Mouse (Mus musculus) adrenal gland, adult 18-20 months (tissue): ENCODE measurements around the gene Avl9. TPM values are rescaled to one million over a fixed set of nuclear protein-coding genes. Genes with fewer than 3 reads are reported as not detected.

ENCODE experiments used
- DNase-seq, 2 experiments: peaks; one replicate each; pipeline ENCODE4 v3.0.0; 2021 to 2022; ENCODE audit warnings: low spot score in 2 of 2
- total RNA-seq, 2 experiments: library from RNA; stranded (reverse); gene quantifications; 1 replicate in 1 of 2; 2 replicates in 1 of 2; pipeline ENCODE4 v1.2.3; 2021

The Avl9 gene
- total RNA-seq, 2 experiments from 2014 or later: 19.4 to 28.7 TPM

DNA sequence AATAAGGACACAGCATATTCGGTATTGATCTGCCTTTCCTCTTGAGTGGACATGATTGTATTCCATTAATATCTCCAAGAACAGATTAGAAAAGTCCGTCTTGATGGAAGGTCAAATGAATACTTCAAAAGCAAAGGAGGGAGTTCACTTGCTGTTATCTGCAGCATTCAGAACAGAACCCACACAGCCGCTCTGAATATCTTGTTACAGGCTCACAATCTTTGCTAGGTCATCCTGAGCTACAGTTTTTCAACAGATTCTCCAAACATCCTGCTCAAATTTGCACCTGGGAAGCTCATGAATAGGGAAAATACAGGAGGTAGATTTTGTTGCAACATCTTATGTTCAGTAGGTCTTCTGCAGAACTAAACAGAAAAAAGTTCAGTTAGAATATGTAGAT is 74.6 kb downstream of the Avl9 start:
- DNase-seq: no peak

DNA sequence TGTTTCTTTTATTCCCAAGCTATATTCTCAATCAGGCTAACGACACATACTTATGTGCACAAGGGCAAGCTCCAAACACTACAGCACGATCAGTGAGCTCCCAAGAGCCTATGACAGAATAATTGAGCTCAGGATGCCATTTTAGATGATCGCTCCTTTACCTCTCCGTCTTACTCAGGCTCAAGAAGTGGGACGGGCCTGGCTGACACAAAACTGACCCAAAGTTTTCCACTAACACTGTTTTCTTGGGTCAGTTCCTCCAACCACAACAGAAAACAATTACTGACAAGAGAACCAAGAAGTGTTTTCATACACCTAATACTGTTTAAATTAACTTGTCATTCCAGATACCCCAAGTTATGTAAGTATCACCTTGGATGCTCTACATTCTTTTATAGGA is 80.1 kb downstream of the Avl9 start:
- DNase-seq: no peak

- DNase-seq: no peak
Observed at GRCm38 (mm10) chr6:56796232-56796631, 81.5 kb downstream of the Avl9 start.

- peak; percentile 26 to 39 for DNase-seq
Observed at GRCm38 (mm10) chr6:56796668-56797141, 82.0 kb downstream of the Avl9 start.

DNA sequence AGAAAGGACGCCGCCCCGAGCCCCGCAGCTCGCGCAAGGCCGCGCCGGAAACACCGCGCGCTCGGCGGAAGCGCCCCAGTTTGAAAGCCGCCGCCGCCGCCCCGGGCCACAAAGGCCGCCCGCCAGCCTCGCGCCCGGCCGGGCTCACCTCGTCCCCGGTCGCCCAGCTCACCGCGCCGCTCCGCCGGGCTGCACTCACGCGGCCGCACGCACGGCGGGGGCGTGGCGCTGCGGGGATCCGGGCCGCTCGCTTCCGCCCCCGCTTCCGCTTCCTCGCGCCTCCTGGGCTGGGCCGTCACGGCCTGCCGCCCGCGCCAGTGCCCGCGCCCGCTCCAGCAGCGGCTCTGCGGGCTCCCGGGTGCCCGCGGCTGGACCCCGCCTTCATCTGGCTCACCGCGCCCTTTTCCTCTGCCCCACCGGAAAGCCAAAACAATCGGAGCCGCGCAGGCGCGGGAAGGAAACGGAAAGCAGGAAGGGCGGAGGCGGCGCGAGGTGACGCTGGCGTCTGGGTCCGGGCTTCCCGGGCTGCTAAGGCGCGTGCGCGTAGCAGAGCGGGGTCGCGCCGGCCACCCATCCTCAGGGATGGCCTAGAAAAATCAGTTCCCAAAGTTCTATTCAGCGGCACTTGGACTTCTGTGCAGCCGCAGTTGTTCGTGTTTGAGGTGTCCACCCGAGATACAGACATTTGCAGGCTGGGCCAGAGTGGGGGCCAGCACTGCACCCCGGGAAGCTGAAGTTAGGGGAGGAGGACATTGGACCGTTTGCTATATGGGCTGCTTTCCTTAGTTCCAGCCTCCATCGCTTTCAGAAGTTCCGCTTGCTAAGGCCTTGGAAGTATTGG is 82.8 kb downstream of the Avl9 start, which contains the start of gene Kbtbd2:
TSS of gene Kbtbd2 (minus strand) at position 503 of the 841 bp plus-strand sequence.
- DNase-seq: peak; percentile 91 to 92

DNA sequence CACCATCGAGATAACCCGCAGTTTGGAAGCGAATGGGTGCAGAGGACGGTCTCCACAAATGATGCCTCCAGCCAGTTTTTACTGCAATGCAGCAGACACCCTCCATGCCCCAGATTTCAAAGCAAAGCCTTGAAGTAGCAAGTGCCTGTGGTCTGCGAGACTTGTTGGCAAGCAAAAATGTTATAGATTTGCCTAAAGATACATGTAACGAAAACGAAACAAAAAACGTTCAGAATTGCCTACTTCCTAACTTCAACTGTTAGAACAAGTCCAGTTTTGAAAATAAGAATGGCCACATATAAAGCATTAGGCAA is 83.4 kb downstream of the Avl9 start:
- peak in 1 of 2 experiments; percentile 35 for DNase-seq

GRCm38 (mm10) chr6:56805026-56805425 is 90.3 kb downstream of the Avl9 start:
- DNase-seq: no peak

- DNase-seq: no peak
Observed at GRCm38 (mm10) chr6:56806195-56806594, 91.5 kb downstream of the Avl9 start.

DNA sequence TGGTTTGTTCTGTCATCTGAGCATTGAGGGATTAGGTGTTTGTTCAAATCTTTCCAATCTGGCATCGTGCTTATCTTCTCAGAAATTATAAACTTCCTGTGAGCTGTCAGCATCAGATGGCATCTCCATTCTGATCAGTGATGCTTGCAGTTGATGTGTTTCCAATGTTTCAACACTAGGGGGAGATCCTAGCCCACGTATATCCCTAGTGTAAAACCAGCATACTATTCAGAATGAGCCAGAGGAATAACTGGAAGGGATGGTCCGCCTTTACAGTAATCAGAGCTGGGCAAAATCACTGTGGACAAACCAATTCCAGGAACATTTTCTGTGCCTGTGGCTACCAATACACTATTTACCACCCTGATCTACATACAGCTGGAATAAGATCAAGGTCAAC is 94.0 kb downstream of the Avl9 start:
- DNase-seq: peak in 1 of 2 experiments; percentile 30

Other genes starting within 250 kb of the Avl9 start
- gene Pde1c, start 145.8 kb upstream of the Avl9 start, total RNA-seq: under 1 TPM; 0.19 to 0.23 TPM
- gene Lsm5, start 10.2 kb upstream of the Avl9 start, total RNA-seq: 10 to 100 TPM; 21.2 to 24.0 TPM
- gene Kbtbd2, start 82.9 kb downstream of the Avl9 start, total RNA-seq: 10 to 100 TPM; 29.1 to 33.0 TPM
- gene Fkbp9, start 117.2 kb downstream of the Avl9 start, total RNA-seq: 10 to 100 TPM; 69.1 to 80.0 TPM
- gene Nt5c3, start 209.0 kb downstream of the Avl9 start, total RNA-seq: 10 to 100 TPM; 19.7 to 23.3 TPM
- under 1 TPM; 0.32 to 0.33 TPM for gene Vmn1r4, start 209.1 kb downstream of the Avl9 start, total RNA-seq